Mouse (Mus musculus): ENCODE measurements around the gene Themis2.

DNA sequence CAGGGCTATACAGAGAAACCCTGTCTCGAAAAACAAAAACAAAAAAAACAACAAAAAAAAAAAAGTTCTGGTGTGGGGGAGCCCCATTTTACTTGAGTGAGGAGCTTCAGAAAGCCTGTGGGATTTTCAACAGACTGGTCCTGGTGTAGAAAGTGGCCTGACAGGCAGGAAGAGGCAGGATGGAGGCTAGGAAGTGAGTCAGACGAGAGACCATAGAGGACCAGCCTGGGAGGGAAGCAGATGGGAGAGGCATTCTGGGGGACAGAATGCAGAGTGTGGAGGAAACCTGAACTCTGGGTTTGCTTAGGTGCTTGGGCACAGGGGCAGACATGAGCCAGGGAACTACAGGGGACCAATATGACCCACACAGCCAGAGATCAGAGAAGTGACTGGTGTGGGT is 20.7 kb upstream of the Themis2 start:
- TF ChIP-seq TAL1 (IDR thresholded peaks at IDR 0.05; ENCODE audit: low read length) (no peak), GATA1 (IDR thresholded peaks at IDR 0.05; ENCODE audit: low read length) (no peak)

Data from erythroblast, embryonic 14.5 days (primary cell).